Mouse (Mus musculus): ENCODE data around the gene Ramp2.

DNA sequence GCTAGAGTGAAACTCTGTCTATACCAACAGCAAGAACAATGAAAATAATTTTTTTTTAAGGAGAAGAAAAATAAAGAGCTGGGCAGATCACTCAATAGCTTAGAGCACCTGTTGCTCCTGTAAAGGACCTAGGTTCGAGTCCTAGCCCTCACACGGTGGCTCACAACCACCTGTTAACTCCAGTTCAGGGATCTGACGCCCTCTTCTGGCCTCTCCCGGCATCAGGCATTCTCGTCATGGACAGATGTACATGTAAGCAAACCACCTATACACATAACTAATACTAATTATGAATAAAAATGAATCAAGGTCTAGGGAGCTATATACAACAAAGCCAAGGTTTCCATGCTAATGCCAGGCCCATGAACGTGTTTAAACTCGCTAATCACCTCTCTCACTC, 55.1 kb downstream of the Ramp2 start:
- no peak for TF ChIP-seq CTCF (IDR thresholded peaks at IDR 0.05; ENCODE audit: borderline replicate concordance, control insufficient read depth, extremely low read depth, insufficient read depth, low read length, poor library complexity)
- no peak for TF ChIP-seq POLR2A (IDR thresholded peaks at IDR 0.05; ENCODE audit: control insufficient read depth, extremely low read depth, insufficient read depth, low read length, poor library complexity)

Data from thymus, adult 2 months (tissue).